8 mouse cellular contexts compared by ENCODE assay signal in genomic region chr1:152290768-152291167, GRCm38 (mm10).
A peak's percentile ranks its signal among the peaks of the same experiment; 100 is the strongest.
DNase-seq lines count a peak whose midpoint lies in the region; ATAC-seq and TF ChIP-seq lines count a peak whose summit lies in the region.

No protein-coding gene starts in this region.

- peak overlapping the region; percentile 38; the same call in 1 of the 2 replicates for H3K9ac ChIP-seq in intestine, embryonic 16.5 days (ENCODE audit: low read depth, low read length)
- H3K9ac ChIP-seq in midbrain, postnatal 0 days (replicated peaks; ENCODE audit: low read length, poor library complexity, severe bottlenecking), result no peak overlapping the region
- H3K9ac ChIP-seq in stomach, embryonic 15.5 days, result no peak overlapping the region

- TF ChIP-seq CTCF in midbrain, postnatal 0 days (IDR thresholded peaks at IDR 0.05), result peak; percentile 77

- DNase-seq in layer of hippocampus, adult 11-12 months (ENCODE audit: low spot score), result peak; percentile 66
- no peak for DNase-seq in layer of hippocampus, adult 9-10 months (ENCODE audit: low spot score)
- peak; percentile 85 for DNase-seq in cerebellum, adult 9-10 months
- peak; percentile 37 to 49 for DNase-seq in gastrocnemius, adult 8-10 months (ENCODE audit: low spot score in 2 of 2)
- peak; percentile 66 for DNase-seq in left cerebral cortex, postnatal 25 days (ENCODE audit: low spot score in 2 of 2)
- peak; percentile 44 for DNase-seq in midbrain, postnatal 0 days (ENCODE audit: low spot score)

- H3K36me3 ChIP-seq in intestine, embryonic 16.5 days (ENCODE audit: control insufficient read depth, insufficient read depth, low read length), result no peaks in the 10 kb centered on the region
- H3K36me3 ChIP-seq in midbrain, postnatal 0 days (ENCODE audit: insufficient read depth, low read length), result no peaks in the 10 kb centered on the region
- no peaks in the 10 kb centered on the region for H3K36me3 ChIP-seq in stomach, embryonic 15.5 days

- H3K4me1 ChIP-seq in intestine, embryonic 16.5 days (ENCODE audit: control insufficient read depth, insufficient read depth, low read length), result peaks cover 4% of the 10 kb centered on the region
- peaks cover 16% of the 10 kb centered on the region for H3K4me1 ChIP-seq in midbrain, postnatal 0 days (ENCODE audit: insufficient read depth, low read length)
- H3K4me1 ChIP-seq in stomach, embryonic 15.5 days, result no peaks in the 10 kb centered on the region

- 28% methylated on average over 7 of the region's 7 CpGs for WGBS in intestine, embryonic 16.5 days
- WGBS in midbrain, postnatal 0 days, result 35% methylated on average over 7 of the region's 7 CpGs
- WGBS in stomach, embryonic 15.5 days, result 36% methylated on average over 7 of the region's 7 CpGs

- peak overlapping the region; percentile 34 for H3K4me2 ChIP-seq in intestine, embryonic 16.5 days (ENCODE audit: low read depth, low read length)
- H3K4me2 ChIP-seq in midbrain, postnatal 0 days (ENCODE audit: low read depth, low read length, poor library complexity, severe bottlenecking), result no peak overlapping the region
- H3K4me2 ChIP-seq in stomach, embryonic 15.5 days, result peak overlapping the region; percentile 38

- H3K9me3 ChIP-seq in intestine, embryonic 16.5 days (ENCODE audit: control insufficient read depth, low read length), result no peaks in the 10 kb centered on the region
- no peaks in the 10 kb centered on the region for H3K9me3 ChIP-seq in midbrain, postnatal 0 days (ENCODE audit: low read length)
- H3K9me3 ChIP-seq in stomach, embryonic 15.5 days, result no peaks in the 10 kb centered on the region

- peak; percentile 65 for ATAC-seq in intestine, embryonic 16.5 days
- ATAC-seq in midbrain, postnatal 0 days (ENCODE audit: low FRiP score), result no peak
- no peak for ATAC-seq in stomach, embryonic 15.5 days (ENCODE audit: insufficient read depth, low FRiP score, low read depth)

- H3K27me3 ChIP-seq in intestine, embryonic 16.5 days (replicated peaks; ENCODE audit: control insufficient read depth, insufficient read depth, low read length), result no peaks in the 10 kb centered on the region; the same call in 1 of the 2 replicates
- H3K27me3 ChIP-seq in midbrain, postnatal 0 days (ENCODE audit: insufficient read depth, low read length), result no peaks in the 10 kb centered on the region
- no peaks in the 10 kb centered on the region for H3K27me3 ChIP-seq in stomach, embryonic 15.5 days (replicated peaks)

- no peak overlapping the region for H3K27ac ChIP-seq in intestine, embryonic 16.5 days (ENCODE audit: low read length)
- H3K27ac ChIP-seq in midbrain, postnatal 0 days (ENCODE audit: low read depth, low read length), result no peak overlapping the region
- no peak overlapping the region for H3K27ac ChIP-seq in stomach, embryonic 15.5 days

- intact Hi-C loops in left cerebral cortex, postnatal 25 days (cut with DNase I), result loop anchor here (1.0 to 5.0 kb wide), 2 partner anchors 68 to 468 kb away; no protein-coding TSS in a partner anchor

- H3K4me3 ChIP-seq in intestine, embryonic 16.5 days (ENCODE audit: low read length), result peak overlapping the region; percentile 20; the same call in 1 of the 2 replicates
- no peak overlapping the region for H3K4me3 ChIP-seq in midbrain, postnatal 0 days (ENCODE audit: low read depth, low read length)
- no peak overlapping the region for H3K4me3 ChIP-seq in stomach, embryonic 15.5 days (replicated peaks)
